Mouse (Mus musculus): ENCODE results near the gene Glce.
A peak's percentile ranks its signal among the peaks of the same experiment; 100 is the strongest.

Gene Glce

DNA sequence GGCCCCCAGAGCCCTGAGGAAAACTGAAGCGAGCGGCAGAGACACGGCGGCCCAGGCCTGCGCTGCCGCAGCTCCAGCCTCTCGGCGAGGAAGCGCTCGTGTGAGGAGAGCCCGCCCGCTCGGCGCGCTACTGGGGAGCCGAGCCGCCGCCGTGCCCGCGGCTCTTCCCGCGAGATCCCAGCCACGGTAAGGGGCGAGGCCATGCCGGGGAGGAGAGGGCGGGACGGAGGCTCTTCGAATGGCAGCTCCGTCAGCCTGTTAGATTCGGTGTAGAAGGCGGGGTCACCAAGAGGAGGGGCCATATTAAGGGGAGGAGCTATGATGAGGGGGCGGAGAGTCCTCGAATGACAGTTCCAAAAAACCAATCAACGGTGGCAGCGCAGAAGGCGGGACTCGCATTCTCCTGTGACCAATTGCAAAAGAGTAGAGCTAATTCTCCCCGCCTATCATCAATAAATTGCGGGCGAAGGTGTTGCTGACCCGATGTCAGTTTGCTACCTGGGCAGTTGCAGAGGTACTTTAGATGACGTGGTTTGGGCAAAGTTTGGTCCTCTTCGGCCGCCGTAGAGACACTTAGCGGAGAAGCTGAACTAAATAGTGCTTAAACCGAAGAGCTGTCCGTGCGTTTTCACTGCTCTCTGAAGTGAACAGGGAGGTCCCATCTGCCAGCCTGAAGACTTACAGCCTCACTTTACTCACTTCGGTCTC lies at the start of gene Glce:
Glce (minus strand) TSS at position 148 of the 708 bp plus-strand sequence.
- peak; percentile 95 to 97 for DNase-seq

DNA sequence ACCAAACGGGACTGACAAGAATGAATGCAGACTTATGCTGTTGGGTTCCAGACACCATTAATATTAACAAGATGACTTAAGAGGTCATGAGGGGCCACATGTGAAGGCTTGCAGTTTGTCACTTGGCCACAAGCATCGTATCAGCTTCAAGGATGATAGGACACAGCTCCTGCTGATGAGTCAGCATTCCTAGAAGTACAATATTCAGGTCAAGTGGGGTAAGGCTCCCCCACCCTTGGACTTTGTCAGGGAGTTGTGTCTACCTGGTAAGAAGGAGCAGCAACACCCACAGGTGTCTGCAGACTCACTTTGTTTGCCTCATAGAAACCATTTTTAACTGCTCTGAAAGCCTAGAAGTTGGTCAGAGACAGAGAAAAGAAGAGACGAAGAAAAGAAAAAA lies 49.8 kb upstream of the Glce start:
- DNase-seq: no peak

DNA sequence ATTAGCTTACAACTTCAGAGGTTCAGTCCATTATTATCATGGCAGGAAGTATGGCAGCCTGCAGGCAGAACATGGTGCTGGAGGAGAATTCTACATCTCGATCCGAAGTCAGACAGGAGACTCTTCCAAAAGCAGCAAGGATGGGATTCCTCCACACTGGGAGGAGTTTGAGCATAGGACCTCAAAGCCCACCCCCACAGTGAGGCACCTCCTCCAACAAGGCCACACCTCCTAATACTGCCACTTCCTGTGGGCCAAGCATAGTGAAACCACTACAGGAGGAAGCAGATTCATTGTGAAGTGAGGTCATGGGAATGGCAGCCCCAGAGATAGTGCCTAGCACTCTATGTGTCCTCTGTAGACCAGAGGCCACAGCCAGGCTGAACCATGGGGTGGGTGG lies 48.5 kb upstream of the Glce start:
- no peak for DNase-seq

DNA sequence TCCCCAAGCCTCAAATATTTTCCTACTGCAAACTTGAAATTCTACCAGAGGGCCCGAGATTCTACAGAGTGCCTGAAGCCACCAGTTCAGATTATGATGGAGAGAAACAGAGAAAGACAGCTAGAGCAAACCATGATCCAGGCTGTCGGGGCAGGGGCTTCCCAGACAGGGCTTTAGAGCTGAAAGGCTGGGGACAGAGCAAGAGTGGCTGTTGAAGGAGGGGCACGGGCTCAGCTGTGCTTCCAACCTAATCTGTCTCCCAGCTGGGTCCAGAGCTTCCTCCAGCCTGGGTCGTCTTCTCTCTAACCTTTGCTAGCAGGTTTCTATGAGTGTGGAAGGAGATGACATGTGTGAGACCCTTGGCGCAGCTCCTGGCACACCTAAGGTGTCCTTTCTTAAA lies 44.2 kb upstream of the Glce start:
- no peak for DNase-seq

DNA sequence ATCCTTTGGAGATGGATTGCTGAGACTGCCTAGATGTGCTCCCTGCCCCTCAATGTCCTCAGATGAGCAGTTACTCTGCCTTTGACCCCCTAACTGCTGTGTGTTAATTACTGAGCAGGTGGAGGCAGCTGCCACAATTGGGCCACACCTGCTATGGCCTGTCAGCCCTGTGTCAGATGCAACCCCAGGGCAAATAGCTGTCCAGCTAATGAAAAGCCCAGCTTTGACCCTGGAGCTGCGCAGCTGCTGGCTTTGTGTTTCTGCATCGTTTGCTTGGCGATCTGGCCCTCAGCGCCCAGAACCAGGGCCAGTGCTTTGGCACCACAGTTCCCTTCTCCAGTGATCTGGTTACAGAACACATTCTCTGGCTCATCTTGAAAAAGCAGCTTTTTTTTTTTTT lies 43.7 kb upstream of the Glce start:
- no peak for DNase-seq

DNA sequence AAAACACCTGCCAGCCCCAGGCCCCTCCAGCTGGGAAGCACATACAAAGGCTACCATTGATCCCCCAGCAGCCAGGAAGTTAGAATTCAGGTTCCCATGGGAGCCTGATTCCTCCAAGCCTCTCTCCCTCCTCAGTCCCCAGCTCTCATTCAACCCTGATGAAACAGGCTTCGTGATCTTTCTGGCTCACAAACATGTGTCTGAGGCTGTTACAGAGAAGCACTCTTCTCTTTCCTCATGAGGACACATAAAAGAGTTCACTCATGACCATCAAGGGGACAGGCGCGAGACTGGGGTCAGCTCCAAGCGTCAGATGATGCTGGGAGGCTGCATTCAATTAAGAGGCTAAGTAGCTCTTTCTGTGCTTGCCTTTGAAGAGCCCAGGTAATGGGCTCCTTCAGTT lies 40.4 kb upstream of the Glce start:
- DNase-seq: no peak

DNA sequence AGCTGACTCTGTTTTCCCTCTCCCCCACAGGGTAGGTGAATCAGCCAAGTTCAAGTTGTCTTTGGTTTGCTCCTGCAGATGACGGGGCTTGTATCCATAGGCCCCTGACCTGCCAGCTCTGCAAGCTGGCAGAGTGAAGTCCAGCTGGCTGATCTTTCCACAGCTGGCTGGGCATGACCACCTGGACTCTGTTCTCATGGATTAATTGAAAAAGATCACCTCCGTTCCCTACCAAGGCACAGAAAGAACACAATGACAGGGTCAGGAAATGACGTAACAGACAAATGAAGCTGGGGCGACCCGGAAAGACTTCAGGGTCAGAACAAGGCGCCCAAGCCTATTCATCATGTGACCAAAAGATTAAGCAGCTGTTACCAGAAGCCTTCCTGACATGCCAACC lies 38.3 kb upstream of the Glce start:
- DNase-seq: no peak

DNA sequence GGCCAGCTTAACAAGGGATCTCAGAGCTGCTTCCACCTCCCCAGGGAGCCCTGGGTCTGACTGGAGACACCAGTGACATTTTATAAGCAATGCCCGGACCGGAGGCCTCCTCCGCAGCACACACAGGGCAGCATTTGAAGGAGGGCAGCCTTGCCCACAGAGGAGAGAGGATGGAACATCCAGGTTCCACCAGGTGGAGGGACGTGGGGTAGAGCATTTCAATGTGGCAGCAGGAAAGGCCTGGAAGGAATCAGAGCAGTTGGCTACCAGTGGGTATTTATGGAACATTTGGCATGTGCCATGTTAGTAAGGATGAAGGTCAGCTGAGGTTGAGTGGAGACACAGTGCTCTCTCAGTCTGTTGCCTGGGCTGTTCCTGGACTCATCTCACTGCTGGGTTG lies 36.3 kb upstream of the Glce start:
- DNase-seq: no peak

DNA sequence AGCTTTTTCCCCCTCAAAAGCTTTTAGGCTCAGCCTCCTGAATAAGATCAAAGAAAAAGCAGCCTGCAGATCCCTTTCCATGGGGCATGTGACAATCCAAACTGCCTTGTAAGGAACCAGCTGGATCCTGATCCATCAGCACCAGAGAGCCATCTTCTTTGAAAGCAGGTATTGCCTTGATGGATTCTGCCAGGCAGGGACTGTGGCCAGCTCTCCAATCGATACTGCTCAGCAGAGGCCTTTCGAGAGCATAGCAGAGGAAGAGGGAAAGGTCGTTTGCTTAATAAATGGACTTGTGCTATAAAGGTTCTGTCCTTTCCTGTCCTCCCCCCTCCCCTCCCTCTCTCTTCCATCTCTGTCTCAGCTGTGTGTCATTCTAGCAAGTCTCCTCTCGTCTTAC lies 33.4 kb upstream of the Glce start:
- DNase-seq: no peak

DNA sequence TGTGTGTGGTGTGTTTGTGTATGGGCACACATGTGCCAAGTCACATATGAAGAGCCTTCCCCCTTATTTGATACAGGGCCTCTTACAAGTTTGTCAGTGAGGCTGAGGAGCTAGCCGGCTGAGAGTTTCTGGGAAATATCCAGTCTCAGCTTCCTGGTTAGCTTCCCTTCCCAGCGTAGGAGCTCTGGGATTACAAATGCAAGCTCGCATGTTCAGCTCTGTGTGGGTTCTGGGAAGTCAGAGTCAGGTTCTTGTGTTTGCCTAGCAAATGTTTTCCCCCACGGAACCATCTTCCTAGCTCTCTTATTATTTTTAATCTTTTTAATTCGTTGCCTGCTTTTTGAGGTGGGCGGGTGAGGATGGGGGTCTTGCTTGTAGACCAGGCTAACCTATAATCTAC lies 32.9 kb upstream of the Glce start:
- no peak for DNase-seq

DNA sequence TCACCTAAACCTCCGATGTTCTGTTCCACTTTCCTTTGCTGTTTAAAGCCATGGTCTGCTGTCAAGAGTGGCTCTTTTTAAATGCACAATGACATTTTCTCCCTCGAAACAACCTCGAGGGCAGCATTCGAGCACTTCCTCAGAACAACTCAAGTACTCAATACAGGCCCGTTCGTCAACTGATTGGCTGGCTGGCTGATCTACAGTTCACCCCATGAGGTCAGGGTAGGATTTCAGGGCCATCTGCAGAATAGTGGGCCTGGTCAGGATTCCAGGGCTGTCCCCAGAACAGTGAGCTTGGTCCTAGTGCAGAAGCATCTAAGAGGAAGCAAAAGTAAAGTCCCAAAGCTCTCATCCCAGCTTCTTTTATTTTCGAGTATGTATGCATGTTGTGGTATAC lies 32.5 kb upstream of the Glce start:
- DNase-seq: no peak

DNA sequence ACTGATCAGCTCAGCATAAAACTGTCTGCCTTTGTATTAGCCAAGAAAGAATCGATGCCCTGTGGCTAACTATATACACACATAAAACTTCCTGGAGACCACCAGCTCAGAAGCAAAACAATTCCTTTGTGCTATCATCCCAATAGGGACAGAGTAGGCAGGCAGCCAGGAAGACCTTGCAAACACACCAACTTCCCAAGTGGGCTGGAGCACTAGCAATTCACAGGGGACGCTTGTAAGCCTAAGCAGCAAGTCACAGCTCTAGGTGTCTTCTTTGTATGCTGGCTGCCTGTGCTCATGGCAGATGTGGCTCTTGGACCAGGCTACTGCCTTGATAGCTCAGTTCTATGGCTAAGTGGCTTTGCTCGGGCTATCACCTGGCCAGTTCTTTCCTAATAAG lies 32.1 kb upstream of the Glce start:
- no peak for DNase-seq

DNA sequence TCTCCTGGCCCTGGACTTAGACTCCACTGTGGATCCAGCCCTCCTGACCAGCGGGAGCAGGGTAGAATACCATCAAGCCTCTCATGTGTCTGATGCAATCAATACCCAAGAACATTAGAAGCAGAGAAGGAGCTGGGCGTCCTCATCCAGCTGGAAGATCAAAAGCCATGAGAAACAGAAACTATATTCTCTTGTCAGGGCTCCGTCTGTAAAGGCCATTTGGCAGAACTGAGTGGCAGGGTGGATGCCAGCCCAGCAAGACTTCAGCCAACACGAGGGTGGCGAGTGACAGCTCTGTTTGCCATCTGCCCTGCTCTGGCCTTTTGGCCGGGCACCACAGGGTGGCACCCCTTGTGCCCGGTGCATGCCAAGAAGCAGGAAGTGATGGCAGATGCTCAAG lies 30.8 kb upstream of the Glce start:
- DNase-seq: no peak

DNA sequence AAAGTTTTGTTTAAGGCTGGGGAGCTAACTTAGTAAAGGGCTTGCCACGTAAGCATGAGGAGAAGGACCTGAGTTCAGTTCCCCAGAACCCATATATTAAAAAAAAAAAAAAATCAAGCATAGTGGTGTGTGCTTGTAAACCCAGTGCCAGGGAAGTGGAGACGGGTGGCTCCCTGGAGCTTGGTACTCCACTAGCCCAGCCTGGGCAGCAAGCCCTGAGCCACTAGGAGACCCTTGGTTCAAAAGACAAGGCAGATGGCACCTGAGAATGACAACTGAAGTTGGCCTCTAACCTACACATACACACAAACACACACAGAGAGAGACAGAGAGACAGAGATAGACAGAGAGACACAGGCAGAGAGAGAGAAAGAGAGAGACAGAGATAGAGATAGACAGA lies 30.1 kb upstream of the Glce start:
- DNase-seq: no peak

DNA sequence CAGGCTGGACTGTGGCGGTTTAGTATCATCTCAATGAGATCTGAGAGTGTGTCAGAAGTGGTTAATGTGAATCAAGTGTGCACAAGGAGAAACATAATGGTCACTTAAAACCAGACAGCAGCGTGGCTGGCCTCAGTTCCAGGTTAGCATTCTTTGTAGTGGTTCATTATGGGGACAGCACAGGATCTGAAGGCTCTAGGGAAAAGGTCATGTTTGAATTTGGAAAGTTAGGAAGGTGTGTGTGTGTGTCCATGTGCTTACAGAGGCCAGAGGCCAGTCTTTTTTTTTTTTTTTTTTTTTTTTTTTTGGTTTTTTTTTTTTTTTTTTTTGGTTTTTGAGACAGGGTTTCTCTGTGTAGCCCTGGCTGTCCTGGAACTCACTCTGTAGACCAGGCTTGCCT lies 22.7 kb upstream of the Glce start:
- DNase-seq: no peak

DNA sequence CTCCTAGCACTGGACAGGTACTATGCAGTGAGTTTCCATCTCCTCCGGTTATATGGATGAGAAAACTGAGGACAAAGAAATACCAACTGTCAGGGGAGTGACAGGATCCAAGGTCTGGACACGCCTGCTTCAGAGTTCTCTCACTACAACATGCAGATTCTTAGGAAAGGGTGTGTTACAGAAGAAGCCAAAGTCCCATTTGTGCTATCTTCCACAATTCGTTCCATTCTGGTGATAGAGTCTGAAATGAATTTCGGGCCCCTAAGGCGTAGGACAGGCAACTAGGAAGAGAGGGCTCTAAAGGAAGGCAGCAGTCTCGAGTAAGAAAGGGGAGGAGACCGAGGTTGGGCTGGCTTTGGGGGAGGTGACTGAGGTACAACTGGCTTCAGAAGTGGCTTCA lies 21.0 kb upstream of the Glce start:
- DNase-seq: no peak

DNA sequence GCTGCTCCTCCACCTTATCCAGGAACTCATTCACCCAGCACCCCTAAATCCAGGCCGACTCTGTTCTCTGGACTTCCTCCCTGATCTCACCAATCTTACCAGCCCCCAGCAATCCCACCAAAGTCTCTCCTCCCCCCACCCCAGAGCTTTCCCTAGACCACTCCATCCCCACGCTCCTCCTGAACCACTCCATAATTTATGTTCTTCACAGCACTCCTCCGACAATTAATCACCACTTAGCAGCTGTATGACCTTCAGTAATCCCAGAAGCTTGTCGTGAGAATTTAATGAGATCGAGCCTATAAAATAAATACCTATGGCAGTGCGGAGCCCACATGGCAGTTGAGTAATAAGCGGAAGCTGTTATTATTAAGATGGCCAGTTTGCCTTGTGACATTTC lies 16.6 kb upstream of the Glce start:
- no peak for DNase-seq

DNA sequence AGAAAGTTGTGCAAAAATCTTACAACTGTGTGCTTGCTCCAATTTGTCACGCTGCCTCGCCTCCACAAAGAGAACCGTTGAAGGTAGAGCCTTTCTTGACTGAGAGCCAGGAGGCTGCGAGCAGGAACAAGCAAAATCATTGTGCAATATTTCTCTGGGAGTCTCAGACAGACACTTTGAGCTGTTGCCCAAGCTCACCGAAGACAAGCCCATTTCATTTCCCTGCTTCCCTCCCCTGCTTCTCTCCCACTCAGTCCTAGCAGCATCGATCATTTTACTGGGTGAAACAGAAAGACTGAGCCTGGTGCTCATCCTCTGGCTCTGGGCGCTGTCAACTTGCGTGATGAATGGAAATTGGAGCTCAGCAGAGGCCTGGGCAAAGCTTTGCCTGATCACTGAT lies 14.8 kb upstream of the Glce start:
- DNase-seq: no peak

DNA sequence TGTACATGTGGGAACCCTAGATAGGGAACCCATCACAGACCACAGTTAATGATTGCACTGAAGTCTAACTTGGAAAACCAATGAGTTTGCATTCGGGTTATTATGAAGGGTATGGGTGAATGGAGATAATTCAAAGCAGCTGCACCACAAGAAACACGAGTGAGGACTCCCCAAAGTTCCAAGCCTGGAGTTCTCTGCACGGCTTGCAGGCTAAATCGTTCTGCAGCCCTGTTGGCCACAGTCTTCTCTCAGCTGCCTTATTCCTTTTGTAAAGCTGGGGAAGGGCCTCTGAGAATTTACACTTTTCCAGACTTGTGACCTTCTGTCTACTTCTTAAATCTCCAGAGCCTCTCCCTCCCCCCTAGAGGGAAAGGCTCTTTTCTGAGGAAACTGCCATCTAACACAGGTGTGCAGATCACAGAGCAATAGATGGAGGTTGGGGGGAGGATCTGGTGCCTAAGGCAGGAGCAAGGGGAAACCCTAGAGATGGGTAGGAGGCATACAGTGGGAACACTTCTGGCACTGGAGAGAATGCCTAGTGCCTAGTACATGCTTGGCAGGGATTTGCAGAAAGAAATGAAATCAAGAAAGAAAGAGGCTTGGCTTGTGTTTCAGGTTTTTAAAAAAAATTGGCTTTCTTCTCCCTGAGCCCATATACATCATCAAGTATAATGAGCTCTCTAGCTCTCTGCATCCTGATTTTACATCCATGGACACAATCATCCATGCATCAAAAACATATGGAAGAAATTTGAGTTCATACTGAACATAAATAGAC lies 9.7 kb upstream of the Glce start:
- DNase-seq: no peak

DNA sequence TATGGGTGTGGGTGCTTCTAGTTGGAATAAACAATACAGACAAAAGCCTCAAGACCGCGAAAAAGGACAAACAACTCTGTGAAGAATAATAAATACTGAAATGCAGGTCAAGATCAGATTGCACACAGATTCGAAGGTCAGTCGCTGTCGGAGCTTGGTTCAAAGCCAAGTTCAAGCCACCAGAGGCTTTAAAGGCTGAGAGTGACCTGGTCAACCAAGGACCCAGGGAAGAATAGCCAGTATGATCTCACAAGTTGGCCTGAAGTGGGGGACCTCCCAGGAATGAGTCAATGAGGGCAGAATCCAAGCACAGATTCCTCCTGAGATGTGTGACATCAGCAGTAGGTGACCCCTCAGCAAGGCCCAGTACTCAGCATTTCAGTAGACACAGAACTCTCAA lies 8.3 kb upstream of the Glce start:
- no peak for DNase-seq

DNA sequence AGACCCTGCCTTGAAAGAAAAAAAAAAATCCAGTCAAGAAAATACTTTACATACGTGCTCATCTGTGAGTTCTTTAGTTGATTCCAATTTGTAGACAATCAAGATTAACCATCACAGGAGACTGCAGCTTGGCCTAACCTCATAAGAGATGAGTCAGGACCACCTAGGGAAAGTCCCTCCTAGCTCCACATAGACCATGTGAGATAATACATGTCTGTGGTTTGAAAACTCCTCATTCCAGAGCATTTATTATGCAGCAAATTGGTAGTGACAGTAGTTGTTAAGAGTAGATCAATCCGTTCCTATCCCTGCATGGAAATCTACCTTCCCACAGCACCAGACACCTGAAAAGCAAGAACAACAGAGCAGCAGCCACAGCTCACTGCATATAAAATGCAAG lies 5.6 kb upstream of the Glce start:
- no peak for DNase-seq

DNA sequence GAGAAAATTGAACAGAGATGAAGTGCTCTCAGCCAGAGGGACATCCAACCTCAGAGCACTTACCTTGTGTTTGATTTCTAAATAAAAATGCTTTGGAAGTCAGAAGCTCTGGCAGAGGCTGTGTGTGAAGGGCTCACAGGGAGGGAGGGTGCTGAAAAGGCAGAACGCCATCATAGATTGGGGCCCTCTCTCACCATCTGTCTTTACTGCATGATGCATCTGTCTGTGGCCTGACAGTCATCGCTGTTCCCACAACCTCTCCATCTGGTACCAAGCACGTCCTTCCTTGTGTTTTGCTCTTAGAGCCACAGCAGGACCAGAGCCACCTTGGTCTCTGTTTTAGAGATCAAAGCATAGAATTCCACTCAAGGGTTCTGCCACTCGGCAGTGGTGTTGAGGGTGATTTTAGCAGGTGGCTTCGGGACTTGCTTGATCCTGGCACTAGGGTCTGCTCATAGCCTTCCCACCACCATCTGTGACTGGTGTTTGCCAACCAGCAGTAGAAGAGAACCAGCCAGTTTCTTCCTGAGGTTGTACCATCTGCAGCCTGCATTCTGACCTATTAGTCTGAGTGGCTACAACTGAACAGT lies 3.6 kb upstream of the Glce start:
- no peak for DNase-seq

DNA sequence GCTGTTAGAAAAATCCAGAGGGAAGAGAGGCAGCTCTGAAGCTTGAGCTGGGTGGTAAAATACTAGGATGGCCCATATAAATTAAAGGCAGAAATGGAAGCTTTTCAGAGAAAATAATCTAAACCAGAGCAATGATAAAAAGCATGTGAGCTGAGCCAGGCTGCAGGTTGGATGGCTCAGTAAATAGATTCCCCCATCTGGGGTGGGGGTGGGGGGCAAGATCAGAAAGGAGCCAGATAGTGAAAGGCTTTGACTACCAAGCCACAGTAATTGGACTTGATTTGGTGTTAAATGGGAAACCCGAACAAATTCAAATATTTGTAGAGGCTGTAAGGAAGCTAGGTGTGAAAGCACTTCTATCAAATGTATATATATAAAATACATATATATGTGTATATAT lies 1.8 kb upstream of the Glce start:
- DNase-seq: no peak

DNA sequence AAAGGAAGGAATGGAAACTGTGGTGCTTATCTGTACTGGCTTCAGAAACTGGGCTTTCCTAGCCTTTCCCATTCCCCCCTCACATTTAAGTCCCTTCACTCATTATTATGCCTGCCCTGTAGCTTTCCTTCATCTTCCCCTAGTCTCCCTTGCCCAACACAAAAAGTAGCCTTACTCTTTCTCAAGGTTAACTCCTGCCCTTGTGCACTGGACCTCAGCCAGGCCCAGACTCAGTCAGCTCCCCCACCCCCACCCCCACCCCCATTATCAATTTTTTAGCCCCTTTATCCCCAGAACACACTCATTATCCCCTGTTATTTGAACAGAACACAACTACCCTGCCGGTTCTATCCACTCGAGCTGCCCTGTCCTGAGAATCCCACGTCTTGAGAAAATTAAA lies 1.0 kb upstream of the Glce start:
- DNase-seq: no peak
